Mouse (Mus musculus) frontal cortex, adult (tissue): ENCODE measurements around the gene Mon1b.

Experiments
- ATAC-seq: cut with Nextera tagmentation; 2 replicates; pipeline ENCODE4 v1.9.2; 2017; ENCODE audit warnings: mild to moderate bottlenecking, moderate library complexity, mixed read lengths; ENCODE audit not compliant: low TSS enrichment

The Mon1b gene

GRCm38 (mm10) chr8:113634670-113635591 lies at the start of gene Mon1b:
Gene Mon1b, plus strand, starts transcription at chr8:113635587.
- ATAC-seq = peak; percentile 87

DNA sequence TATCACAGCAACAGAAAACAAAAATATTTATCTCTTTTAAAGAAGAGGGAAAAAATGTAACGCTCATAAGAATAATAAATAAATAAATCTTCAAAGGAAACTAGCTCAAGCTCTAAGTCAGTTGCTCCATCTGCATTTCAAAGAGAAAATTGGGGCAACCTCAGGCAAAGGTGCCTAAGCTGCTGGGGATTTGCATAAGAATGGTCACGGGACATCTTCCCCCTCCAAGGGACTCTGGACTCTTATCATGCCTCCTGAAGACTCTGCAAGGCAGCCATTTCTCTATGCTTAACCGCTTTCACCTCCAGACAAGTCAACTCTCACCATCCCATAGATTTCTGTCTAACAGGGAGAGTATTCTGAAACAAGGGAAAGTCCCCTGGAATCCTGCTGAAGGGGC lies 37.0 kb upstream of the Mon1b start:
- no peak for ATAC-seq

- 0 out of 2 replicates have a peak, but pooled peaks have one; percentile 10 for ATAC-seq
These were observed 2.8 kb upstream of the Mon1b start for GRCm38 (mm10) chr8:113632634-113633033.

GRCm38 (mm10) chr8:113634161-113634560 lies 1.2 kb upstream of the Mon1b start:
- ATAC-seq = no peak

- ATAC-seq = peak; percentile 76
These were observed 349 bp downstream of the Mon1b start for GRCm38 (mm10) chr8:113635592-113636279.

DNA sequence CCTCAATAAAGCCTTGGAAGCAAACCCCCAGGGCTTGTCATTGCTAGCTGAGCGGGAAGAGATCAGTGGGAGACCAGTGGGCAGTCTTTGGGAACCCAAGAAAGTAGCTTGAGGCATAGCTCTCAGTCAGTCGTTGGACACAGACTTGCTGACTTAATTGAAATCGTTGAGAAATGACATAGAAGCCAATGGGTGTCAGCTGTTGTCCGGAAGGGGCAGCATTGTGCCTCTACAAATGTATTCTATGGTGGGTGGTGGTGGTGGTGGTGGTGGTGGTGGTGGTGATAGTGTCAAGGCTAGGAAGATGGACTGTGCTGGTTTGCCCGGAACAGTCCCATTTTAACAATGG lies 867 bp downstream of the Mon1b start:
- no peak for ATAC-seq

DNA sequence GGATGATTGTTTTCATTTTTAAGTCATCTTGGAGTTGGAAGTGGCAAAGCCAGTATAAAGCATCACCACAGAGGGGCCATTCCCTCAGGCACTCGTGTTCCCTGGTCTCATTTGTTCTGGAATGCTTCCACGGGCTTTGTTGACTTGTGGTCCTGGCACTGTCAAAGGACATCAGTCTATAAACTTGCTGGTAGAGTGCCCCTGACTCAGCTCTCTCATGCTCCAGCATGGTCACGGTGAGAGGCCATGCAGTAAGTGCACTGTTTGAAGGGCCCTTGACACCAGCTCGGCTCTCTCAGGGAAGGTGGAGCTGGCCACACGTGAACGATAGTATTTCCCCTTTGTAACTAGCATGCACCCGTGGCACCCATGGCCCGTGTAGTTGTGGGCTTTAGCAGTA lies 5.0 kb downstream of the Mon1b start:
- no peak for ATAC-seq

GRCm38 (mm10) chr8:113642926-113643325 lies 7.5 kb downstream of the Mon1b start, which contains the start of gene Syce1l:
Gene Syce1l, plus strand, starts transcription at chr8:113643213.
- ATAC-seq = no peak

DNA sequence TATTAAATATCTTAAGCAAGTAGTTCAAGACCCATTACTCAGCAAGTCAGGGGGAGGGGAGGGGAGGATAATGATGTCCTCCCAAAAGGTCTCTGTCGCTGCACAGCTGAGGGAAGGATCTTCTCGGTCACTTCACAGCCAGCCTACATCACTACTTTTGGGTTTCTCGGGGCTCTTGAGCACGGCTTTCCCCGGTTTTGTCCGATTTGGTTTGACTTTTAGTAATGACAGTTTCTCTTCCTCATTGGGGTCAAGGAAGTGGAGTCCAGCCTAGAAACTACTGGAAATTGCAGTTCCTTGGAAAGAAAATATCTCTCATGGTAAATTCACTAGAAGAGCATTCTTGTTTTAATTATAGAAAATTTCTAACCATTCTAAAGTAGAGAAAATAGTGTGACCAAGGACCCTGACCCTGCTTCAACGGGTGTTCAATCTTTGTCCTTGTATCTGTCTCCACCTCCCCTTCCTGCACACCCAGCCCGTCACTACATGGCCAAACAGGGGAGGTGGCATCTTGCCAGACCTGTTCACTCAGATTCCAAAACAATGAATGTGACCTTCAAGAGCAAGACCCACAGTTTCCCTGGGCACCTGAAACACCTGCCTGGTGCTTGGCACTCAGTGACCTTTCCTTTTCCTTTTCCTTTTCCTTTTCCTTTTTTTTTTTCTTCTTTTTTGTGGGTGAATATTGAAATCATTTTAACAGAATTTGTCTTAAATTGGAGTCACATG lies 8.3 kb downstream of the Mon1b start:
- no peak for ATAC-seq

DNA sequence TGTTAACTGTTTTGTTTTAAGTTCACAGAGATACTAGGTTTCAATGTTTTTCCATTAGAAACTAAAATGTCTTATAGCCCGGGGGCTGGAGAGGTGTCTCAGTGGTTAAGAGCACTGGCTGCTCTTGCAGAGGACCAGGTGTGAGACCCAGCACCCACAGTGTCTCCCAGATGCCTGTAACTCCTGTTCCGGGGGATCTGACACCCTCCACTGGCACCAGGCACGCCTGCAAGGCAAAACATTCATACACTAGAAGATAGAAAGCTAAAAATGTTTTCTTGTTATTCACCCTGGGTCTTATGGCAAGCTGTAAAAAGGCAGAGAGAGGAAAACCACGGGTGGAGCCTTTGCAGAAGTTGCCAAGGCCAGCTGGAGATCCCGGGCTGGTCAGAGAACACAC lies 9.8 kb downstream of the Mon1b start:
- no peak for ATAC-seq

- no peak for ATAC-seq
These were observed 17.1 kb downstream of the Mon1b start for GRCm38 (mm10) chr8:113652450-113652849.

DNA sequence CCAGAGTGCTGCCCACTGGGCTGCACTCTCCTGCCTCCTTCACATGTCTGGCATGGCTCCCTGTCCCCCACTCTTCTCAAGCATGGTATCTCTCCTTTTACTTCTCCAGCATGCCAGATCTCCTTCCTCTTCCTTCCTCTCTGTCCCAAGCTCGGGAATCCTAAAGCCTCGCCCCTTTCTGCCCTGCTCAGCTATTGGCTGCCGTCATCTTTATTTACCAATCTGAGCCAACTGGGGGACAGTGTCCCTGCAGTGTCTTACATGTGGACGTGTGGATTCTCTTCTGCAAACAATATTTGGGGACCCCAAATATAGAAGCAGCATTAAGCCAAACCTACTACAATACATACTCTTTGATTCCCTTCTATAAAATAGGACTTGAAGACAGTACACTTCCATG lies 17.8 kb downstream of the Mon1b start:
- no peak for ATAC-seq

GRCm38 (mm10) chr8:113656154-113656553 lies 20.8 kb downstream of the Mon1b start:
- ATAC-seq = no peak

DNA sequence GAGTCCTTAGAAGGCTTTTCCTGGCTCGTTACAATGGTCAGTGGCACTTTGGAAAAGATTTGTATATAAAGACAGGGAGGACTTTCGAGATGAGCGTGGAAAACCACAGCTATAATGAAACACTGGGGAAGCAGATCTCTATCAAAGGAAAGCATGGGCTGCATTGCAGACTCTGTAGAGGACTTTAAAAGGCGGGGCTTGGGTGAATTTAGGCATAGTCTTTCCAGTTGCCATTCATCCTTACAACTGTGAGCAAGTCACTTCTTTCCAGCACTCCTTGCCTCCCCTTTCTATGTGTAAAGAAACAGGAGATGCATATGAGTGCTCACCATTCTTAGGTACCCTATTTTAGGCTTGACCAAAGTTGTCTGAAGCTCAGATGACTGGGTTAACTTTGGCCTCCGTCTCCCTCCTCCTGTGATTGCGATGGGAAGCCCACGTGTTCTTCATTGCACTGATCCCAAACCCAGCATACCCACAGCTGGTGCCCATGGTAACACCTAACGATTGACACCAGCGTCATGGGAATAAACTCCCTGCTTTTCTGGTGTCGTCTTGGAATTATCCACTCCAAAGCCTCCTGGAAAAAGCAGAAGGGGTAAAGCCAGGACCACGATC lies 21.4 kb downstream of the Mon1b start:
- ATAC-seq = no peak

DNA sequence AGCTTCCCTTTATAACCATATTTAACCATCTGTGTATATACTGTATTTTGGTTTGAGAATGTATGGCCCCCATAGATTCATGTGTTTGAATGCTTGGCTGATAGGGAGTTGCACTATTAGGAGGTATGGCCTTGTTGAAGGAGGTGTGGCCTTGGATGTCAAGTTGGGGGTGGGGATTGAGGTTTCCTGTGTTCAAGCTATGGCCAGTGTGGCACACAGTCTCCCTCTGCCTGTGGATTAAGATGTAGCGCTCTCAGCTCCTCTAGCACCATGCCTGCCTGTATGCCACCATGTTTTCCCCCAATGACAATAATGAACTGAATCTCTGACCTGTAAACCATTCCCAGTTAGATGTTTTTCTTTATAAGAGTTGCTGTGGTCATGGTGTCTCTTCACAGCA lies 24.7 kb downstream of the Mon1b start:
- ATAC-seq = no peak

DNA sequence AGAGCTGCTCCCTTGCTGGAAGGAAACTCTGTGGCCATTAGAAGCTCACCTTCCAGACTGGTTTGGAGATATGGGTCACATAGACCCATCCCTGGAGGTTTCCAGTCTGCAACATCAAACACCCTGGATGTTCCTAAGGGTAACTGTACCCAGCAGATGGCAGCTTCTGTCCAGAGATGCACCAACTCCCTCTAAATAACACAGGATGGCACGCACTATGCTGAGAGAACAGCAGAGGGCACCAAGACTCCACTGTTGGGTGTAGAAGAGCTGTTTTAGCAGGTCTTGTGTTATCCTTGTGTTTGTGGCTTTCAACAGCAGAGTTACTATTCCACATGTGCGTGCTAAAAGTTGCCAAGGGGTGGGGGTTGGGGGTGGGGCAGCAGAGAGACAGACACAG lies 29.2 kb downstream of the Mon1b start:
- peak; percentile 100 for ATAC-seq

GRCm38 (mm10) chr8:113665036-113665435 lies 29.6 kb downstream of the Mon1b start:
- no peak for ATAC-seq

- no peak for ATAC-seq
These were observed 30.6 kb downstream of the Mon1b start for GRCm38 (mm10) chr8:113665951-113666350.

DNA sequence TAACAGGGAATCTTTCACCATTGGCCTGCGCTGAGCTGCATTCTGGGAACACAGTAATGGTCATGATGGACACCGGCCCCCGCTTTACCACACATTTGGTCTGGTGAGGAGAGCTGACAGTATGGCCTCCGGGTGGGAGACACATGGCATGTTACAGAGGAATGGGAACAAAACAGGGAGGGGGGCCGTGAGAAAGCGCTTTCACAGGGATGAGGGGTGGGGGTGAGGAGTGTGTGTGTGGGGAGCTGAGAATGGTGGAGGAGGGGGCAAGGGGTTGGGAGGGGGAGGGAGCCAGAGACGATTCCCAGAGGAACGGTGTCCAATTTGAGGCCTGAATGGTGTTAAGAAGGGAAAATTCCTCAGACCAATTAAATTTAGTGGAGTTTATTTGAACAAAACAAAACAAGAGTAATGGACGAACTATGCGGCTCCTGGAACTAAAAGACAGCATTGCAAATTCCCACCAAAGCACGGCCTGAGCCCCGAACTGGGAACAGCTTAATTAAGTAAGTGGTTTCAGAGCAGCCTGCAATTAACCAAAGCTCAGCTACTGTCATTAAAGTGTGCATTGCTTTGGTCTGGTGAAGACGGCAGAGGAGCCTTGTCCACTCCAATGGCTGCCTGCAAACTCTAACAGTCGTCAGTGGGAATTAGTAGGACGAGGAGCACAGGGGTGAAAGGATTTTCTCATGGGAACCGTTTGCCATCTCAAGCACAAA lies 31.5 kb downstream of the Mon1b start:
- no peak for ATAC-seq

GRCm38 (mm10) chr8:113669924-113670323 lies 34.5 kb downstream of the Mon1b start:
- ATAC-seq = no peak

- no peak for ATAC-seq
These were observed 37.3 kb downstream of the Mon1b start for GRCm38 (mm10) chr8:113672599-113673255.
